Mouse (Mus musculus): ENCODE data around the gene Gck.

- TF ChIP-seq CTCF (IDR thresholded peaks at IDR 0.05; ENCODE audit: extremely low read depth, insufficient read length, insufficient replicate concordance, low read depth, low read length) (no peak), POLR2A (IDR thresholded peaks at IDR 0.05; ENCODE audit: low read depth, low read length) (no peak)
Observed at GRCm38 (mm10) chr11:5915429-5916177, 34.3 kb downstream of the Gck start.

All from small intestine, adult 2 months (tissue).